Mouse (Mus musculus): ENCODE measurements around the gene Npff.

GRCm38 (mm10) chr15:102510590-102511284, 14.0 kb downstream of the Npff start:
- TF ChIP-seq CTCF (IDR thresholded peaks at IDR 0.05; ENCODE audit: low read depth, low read length) (no peak), POLR2A (IDR thresholded peaks at IDR 0.05; ENCODE audit: borderline replicate concordance, low read depth, low read length) (no peak)
